Mouse (Mus musculus) limb, embryonic 15.5 days (tissue): ENCODE measurements around the gene Nxf3. TPM values are rescaled to one million over a fixed set of nuclear protein-coding genes. Genes with fewer than 3 reads are reported as not detected.
"Not testable (repeated sequence)": the region's sequence is repeated elsewhere in the genome, so short reads cannot be mapped to it uniquely, and the experiment has no call there.

ENCODE experiments used
- ATAC-seq: fragments of 200-750 bp; cut with Nextera tagmentation; 2 replicates; pipeline ENCODE4 v1.8.0; 2017; ENCODE audit warnings: low read depth, moderate TSS enrichment; ENCODE audit not compliant: insufficient number of reproducible peaks, low FRiP score, low TSS enrichment
- H3K27ac ChIP-seq: fragments of 300-500 bp; sonication (generic); 2 replicates; pipeline ENCODE4 v1.5.1; 2015; ENCODE audit warnings: moderate library complexity, mild to moderate bottlenecking, inconsistent platforms
- H3K27me3 ChIP-seq: fragments of 300-500 bp; sonication (generic); 2 replicates; pipeline ENCODE4 v1.6.1; 2015; ENCODE audit warnings: inconsistent platforms
- H3K36me3 ChIP-seq: fragments of 300-500 bp; sonication (generic); 2 replicates; pipeline ENCODE4 v1.6.1; 2015; ENCODE audit warnings: inconsistent platforms
- H3K4me1 ChIP-seq: fragments of 300-500 bp; sonication (generic); 2 replicates; pipeline ENCODE4 v1.6.1; 2015; ENCODE audit warnings: inconsistent platforms
- H3K4me2 ChIP-seq: fragments of 300-500 bp; sonication (generic); 2 replicates; pipeline ENCODE4 v1.6.1; 2015; ENCODE audit warnings: mild to moderate bottlenecking, inconsistent platforms
- H3K4me3 ChIP-seq: fragments of 300-500 bp; sonication (generic); 2 replicates; pipeline ENCODE4 v1.5.1; 2015; ENCODE audit warnings: mild to moderate bottlenecking, inconsistent platforms
- H3K9ac ChIP-seq: fragments of 300-500 bp; sonication (generic); 2 replicates; pipeline ENCODE4 v1.6.1; 2015; ENCODE audit warnings: inconsistent platforms
- H3K9me3 ChIP-seq: fragments of 300-500 bp; sonication (generic); 2 replicates; pipeline ENCODE4 v1.6.1; 2016; ENCODE audit warnings: inconsistent platforms
- WGBS: fragments of 180-500 bp; shearing (Covaris S2); methylation state at CpG from one replicate; pipeline ENCODE4 v1.1.7; 2015; 5-methylcytosine and 5-hydroxymethylcytosine counted together
- polyA plus RNA-seq: library from polyadenylated mRNA; unstranded; fragments of >200 nt; fragmentation: Nextera tagmentation; extraction: Ambion mirVana; gene quantifications from 2 replicates; pipeline ENCODE4 v1.2.1, GENCODE M21; 2015

Gene Nxf3
- polyA plus RNA-seq, 1 experiment from 2014 or later, result not detected

DNA sequence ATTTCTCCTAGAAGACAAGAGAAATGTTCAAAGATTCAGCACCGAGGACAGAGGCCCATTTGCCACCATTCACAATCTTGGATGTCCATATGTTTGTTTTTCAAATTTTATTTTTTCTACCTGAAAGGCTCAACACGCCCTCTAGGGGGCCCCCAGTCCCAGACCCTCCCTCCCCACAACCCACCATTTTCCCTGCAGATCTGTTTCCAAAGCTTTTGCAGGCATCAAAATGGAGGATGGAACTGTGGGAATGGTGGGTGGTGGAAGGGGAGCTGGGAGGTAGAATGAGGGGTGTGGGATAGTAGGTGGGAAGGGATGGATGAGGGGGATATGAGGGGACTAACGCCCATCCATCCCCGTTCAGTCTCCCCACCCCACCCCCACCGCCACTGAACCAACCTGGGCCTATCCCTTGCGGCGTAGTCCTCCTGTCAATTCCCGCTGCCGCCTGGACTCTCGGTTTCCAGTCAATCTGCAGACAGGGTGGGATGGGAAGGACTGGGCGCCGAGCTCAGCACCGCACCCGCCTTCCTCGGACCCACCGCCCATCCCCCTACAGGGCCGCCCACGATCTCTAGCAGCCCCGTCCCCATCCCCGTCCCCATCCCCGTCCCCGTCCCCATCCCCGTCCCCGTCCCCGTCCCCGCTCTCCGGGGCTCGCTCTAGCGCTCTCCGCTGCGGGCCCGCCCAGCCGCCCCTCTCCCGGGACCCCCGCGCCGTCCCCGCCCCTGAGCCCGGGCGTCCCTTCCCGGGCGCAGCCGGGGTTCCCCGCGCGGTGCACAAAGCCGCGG, 17.7 kb downstream of the Nxf3 start:
- not testable (repeated sequence) for H3K27ac ChIP-seq, H3K9ac ChIP-seq, H3K4me1 ChIP-seq, H3K36me3 ChIP-seq, H3K9me3 ChIP-seq, H3K27me3 ChIP-seq
- peak; percentile 48; the same call in 1 of the 2 replicates for ATAC-seq
- H3K4me2 ChIP-seq, result peak overlapping the region; percentile 43
- WGBS, result 13% methylated on average over 20 of the region's 48 CpGs
- peak overlapping the region; percentile 38 for H3K4me3 ChIP-seq

- Histone ChIP-seq H3K9ac (no peak overlapping the region), H3K27me3 (no peaks in the 10 kb centered on the region), H3K9me3 (no peaks in the 10 kb centered on the region), H3K36me3 (no peaks in the 10 kb centered on the region), H3K27ac (no peak overlapping the region), H3K4me3 (no peak overlapping the region), H3K4me2 (no peak overlapping the region), H3K4me1 (no peaks in the 10 kb centered on the region)
- no peak for ATAC-seq
- 81% methylated on average over 1 of the region's 1 CpGs for WGBS
Measured at GRCm38 (mm10) chrX:136060698-136061097, 24.4 kb downstream of the Nxf3 start.

DNA sequence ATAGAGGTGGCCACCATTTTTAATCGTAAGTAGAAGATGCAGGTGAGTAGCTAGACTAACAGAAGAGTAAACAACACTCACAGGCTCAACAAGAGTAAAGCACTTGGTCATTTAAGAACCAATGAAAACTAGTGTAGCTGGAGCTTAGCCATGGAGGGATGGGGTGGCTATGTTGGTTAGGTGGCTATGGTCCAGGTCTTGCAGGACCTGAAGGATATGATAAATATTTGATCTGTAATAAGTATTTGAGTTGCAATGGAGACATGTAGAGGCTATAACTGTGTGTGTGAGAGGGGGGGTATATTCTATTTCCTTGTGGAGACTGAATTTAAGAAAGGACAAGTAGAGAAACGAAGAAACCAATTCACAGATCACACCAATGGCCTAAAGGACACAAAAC, 33.8 kb downstream of the Nxf3 start:
- no peaks in the 10 kb centered on the region for H3K36me3 ChIP-seq
- H3K9me3 ChIP-seq, result no peaks in the 10 kb centered on the region
- no peak overlapping the region for H3K4me3 ChIP-seq
- H3K4me1 ChIP-seq, result no peaks in the 10 kb centered on the region
- no peak overlapping the region for H3K9ac ChIP-seq
- WGBS, result 69% methylated on average over 2 of the region's 2 CpGs
- no peak overlapping the region for H3K27ac ChIP-seq
- H3K4me2 ChIP-seq, result no peak overlapping the region
- ATAC-seq, result no peak
- peaks cover 3% of the 10 kb centered on the region; the same call in 1 of the 2 replicates for H3K27me3 ChIP-seq

- Histone ChIP-seq H3K27ac (no peak overlapping the region), H3K4me3 (no peak overlapping the region), H3K9me3 (no peaks in the 10 kb centered on the region), H3K4me2 (no peak overlapping the region), H3K36me3 (no peaks in the 10 kb centered on the region), H3K27me3 (peaks cover 3% of the 10 kb centered on the region; the same call in 1 of the 2 replicates), H3K9ac (no peak overlapping the region), H3K4me1 (no peaks in the 10 kb centered on the region)
- 20% methylated on average over 5 of the region's 5 CpGs for WGBS
- no peak for ATAC-seq
Measured at GRCm38 (mm10) chrX:136047528-136047927, 37.5 kb downstream of the Nxf3 start.

DNA sequence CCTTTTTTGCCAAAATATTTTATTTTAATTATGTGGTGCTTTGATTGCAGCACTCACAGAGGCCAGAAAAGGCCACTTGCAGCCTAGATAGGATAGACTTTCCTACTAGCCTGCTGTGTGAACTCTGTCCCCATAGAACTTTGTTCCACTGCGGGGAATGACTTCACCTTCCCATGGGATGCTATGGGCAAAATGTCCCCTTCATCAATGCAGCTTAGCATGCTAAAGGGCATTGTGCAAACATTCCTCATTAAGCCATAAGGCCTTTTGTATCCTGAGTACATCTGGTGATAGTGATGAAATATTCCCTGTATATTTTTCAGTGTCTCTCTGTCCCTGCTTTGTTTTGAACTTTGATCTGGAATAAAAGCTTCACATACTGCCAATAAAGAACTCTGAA, 41.3 kb downstream of the Nxf3 start:
- no peaks in the 10 kb centered on the region for H3K36me3 ChIP-seq
- H3K4me2 ChIP-seq, result no peak overlapping the region
- ATAC-seq, result no peak
- no peaks in the 10 kb centered on the region for H3K9me3 ChIP-seq
- H3K4me3 ChIP-seq, result no peak overlapping the region
- no peak overlapping the region for H3K27ac ChIP-seq
- no peaks in the 10 kb centered on the region for H3K4me1 ChIP-seq
- WGBS, result 84% methylated on average over 1 of the region's 1 CpGs
- H3K9ac ChIP-seq, result no peak overlapping the region
- H3K27me3 ChIP-seq, result no peaks in the 10 kb centered on the region

- H3K9me3 ChIP-seq, H3K9ac ChIP-seq, H3K36me3 ChIP-seq, H3K27me3 ChIP-seq, H3K27ac ChIP-seq, H3K4me1 ChIP-seq: not testable (repeated sequence)
- peak within 1 kb of the TSS; percentile 26 for H3K4me3 ChIP-seq
- 17% methylated on average over 10 of the region's 49 CpGs for WGBS
- ATAC-seq, result peak; percentile 83
- peak within 1 kb of the TSS; percentile 27 for H3K4me2 ChIP-seq
Measured at GRCm38 (mm10) chrX:136032799-136033763, 52.0 kb downstream of the Nxf3 start, which contains the start of gene Arxes1. TSS of gene Arxes1 (plus strand) at chrX:136033367.

- H3K27ac ChIP-seq, result no peak overlapping the region
- no peak overlapping the region for H3K4me3 ChIP-seq
- ATAC-seq, result no peak
- no peaks in the 10 kb centered on the region for H3K36me3 ChIP-seq
- H3K9me3 ChIP-seq, result no peaks in the 10 kb centered on the region
- 66% methylated on average over 1 of the region's 1 CpGs for WGBS
- no peak overlapping the region for H3K4me2 ChIP-seq
- H3K9ac ChIP-seq, result no peak overlapping the region
- H3K4me1 ChIP-seq, result no peaks in the 10 kb centered on the region
- peaks cover 3% of the 10 kb centered on the region; the same call in 1 of the 2 replicates for H3K27me3 ChIP-seq
Measured at GRCm38 (mm10) chrX:136030331-136030730, 54.7 kb downstream of the Nxf3 start.

Other genes starting within 250 kb of the Nxf3 start
- 37.8 and 38.8 TPM in 2 replicates for gene Gprasp2, start 246.2 kb downstream of the Nxf3 start, polyA plus RNA-seq
- 52.1 and 54.1 TPM in 2 replicates for gene Arxes2, start 91.4 kb downstream of the Nxf3 start, polyA plus RNA-seq
- gene Arxes1, start 51.9 kb downstream of the Nxf3 start, polyA plus RNA-seq, result 25.9 and 27.6 TPM in 2 replicates
- 51.8 and 52.5 TPM in 2 replicates for gene Bex2, start 17.0 kb downstream of the Nxf3 start, polyA plus RNA-seq
- gene Bex4, start 53.7 kb upstream of the Nxf3 start, polyA plus RNA-seq, result 24.5 and 32.2 TPM in 2 replicates
- gene Tceal8, start 87.1 kb upstream of the Nxf3 start, polyA plus RNA-seq, result 206 and 225 TPM in 2 replicates
- gene Tceal5, start 118.6 kb upstream of the Nxf3 start, polyA plus RNA-seq, result 10.2 and 13.7 TPM in 2 replicates
- gene Tceal7, start 129.5 kb upstream of the Nxf3 start, polyA plus RNA-seq, result 99.1 and 272 TPM in 2 replicates
- 79.3 and 121 TPM in 2 replicates for gene Bex1, start 130.3 kb upstream of the Nxf3 start, polyA plus RNA-seq
- 545 and 573 TPM in 2 replicates for gene Tceal9, start 159.8 kb upstream of the Nxf3 start, polyA plus RNA-seq
- gene Bex3, start 185.0 kb upstream of the Nxf3 start, polyA plus RNA-seq, result 355 and 365 TPM in 2 replicates